Mouse (Mus musculus): ENCODE measurements around the gene 4921539E11Rik. TPM values are rescaled to one million over a fixed set of nuclear protein-coding genes. Genes with fewer than 3 reads are reported as not detected.
A peak's percentile ranks its signal among the peaks of the same experiment; 100 is the strongest.

4921539E11Rik gene
- polyA plus RNA-seq, 1 experiment from 2014 or later: not detected

DNA sequence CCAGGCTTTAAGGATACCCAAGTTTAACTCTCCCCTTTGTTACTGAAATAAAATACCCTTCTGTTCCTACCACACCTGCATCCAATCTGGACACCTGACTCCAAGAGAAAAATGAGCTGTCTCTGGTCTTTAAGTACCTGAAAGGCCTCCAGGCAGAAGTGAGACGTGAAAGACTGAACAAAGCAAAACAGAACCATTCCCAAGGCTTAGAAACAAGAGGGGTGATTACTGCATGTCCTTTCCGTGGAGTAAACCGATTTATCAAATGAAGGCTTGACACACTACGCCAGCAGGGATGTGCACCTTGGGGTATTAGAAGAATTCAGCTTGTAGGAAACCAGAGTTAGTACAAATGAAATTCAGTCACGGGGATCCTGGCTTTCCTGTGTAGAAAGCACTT lies 71.7 kb downstream of the 4921539E11Rik start:
- H3K27me3 ChIP-seq (ENCODE audit: control insufficient read depth, insufficient read depth, low read length): no peaks in the 10 kb centered on the region
- 72% methylated on average over 5 of the region's 5 CpGs for WGBS
- no peak overlapping the region for H3K4me2 ChIP-seq (ENCODE audit: low read depth, low read length, severe bottlenecking)
- H3K9ac ChIP-seq (ENCODE audit: low read length): no peak overlapping the region
- no peak for DNase-seq (ENCODE audit: low spot score)
- ATAC-seq (replicated peaks; ENCODE audit: low FRiP score): no peak
- H3K4me3 ChIP-seq (ENCODE audit: low read depth, low read length): no peak overlapping the region
- no peaks in the 10 kb centered on the region for H3K9me3 ChIP-seq (ENCODE audit: control insufficient read depth, low read length)
- 0 out of 2 replicates have a peak, but pooled peaks cover 2% of the 10 kb centered on the region for H3K4me1 ChIP-seq (replicated peaks; ENCODE audit: control insufficient read depth, insufficient read depth, low read length)
- H3K36me3 ChIP-seq (ENCODE audit: control insufficient read depth, insufficient read depth, low read length): no peaks in the 10 kb centered on the region
- no peak overlapping the region for H3K27ac ChIP-seq (ENCODE audit: low read depth, low read length)

DNA sequence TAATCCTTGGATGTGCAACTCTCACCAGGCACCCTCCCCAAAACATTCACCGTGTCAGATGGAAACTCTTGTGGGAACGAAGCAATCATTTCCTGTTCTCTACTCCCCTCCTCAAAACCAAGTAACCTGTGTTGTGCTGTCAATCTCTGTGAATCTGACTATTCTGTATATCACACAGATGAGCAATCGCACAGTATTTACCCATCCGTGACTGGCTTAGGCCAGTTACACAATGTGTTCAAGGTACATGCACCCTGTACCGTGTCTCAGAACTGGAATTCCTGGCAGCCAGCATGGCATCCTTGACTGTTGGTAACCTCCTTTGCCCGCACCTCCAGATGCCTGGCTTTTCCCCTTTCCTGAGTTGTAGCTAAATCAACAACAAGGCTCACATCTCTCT lies 74.6 kb downstream of the 4921539E11Rik start:
- H3K27me3 ChIP-seq (ENCODE audit: control insufficient read depth, insufficient read depth, low read length): no peaks in the 10 kb centered on the region
- no peak overlapping the region for H3K4me2 ChIP-seq (ENCODE audit: low read depth, low read length, severe bottlenecking)
- no peak overlapping the region for H3K27ac ChIP-seq (ENCODE audit: low read depth, low read length)
- DNase-seq (ENCODE audit: low spot score) (no peak), ATAC-seq (replicated peaks; ENCODE audit: low FRiP score) (no peak)
- no peak overlapping the region for H3K4me3 ChIP-seq (ENCODE audit: low read depth, low read length)
- H3K9ac ChIP-seq (ENCODE audit: low read length): no peak overlapping the region
- WGBS: 88% methylated on average over 6 of the region's 6 CpGs
- no peaks in the 10 kb centered on the region for H3K9me3 ChIP-seq (ENCODE audit: control insufficient read depth, low read length)
- H3K4me1 ChIP-seq (replicated peaks; ENCODE audit: control insufficient read depth, insufficient read depth, low read length): 0 out of 2 replicates have a peak, but pooled peaks cover 4% of the 10 kb centered on the region
- H3K36me3 ChIP-seq (ENCODE audit: control insufficient read depth, insufficient read depth, low read length): no peaks in the 10 kb centered on the region

- DNase-seq (ENCODE audit: low spot score) (peak; percentile 94), ATAC-seq (replicated peaks; ENCODE audit: low FRiP score) (peak; percentile 96)
- Histone ChIP-seq H3K36me3 (ENCODE audit: control insufficient read depth, insufficient read depth, low read length) (no peaks in the 10 kb centered on the region), H3K9ac (ENCODE audit: low read length) (peak within 1 kb of the TSS; percentile 96), H3K4me2 (ENCODE audit: low read depth, low read length, severe bottlenecking) (peak within 1 kb of the TSS; percentile 70), H3K27ac (ENCODE audit: low read depth, low read length) (peak within 1 kb of the TSS; percentile 90), H3K27me3 (ENCODE audit: control insufficient read depth, insufficient read depth, low read length) (no peaks in the 10 kb centered on the region), H3K4me3 (ENCODE audit: low read depth, low read length) (peak within 1 kb of the TSS; percentile 69), H3K9me3 (ENCODE audit: control insufficient read depth, low read length) (no peaks in the 10 kb centered on the region), H3K4me1 (replicated peaks; ENCODE audit: control insufficient read depth, insufficient read depth, low read length) (0 out of 2 replicates have a peak, but pooled peaks cover 2% of the 10 kb centered on the region)
- WGBS: 3% methylated on average over 37 of the region's 70 CpGs
These were observed 75.5 kb downstream of the 4921539E11Rik start, which contains the start of gene Slc35d1 for GRCm38 (mm10) chr4:103214925-103215820. Gene Slc35d1 (minus strand): TSS chr4:103215164.

DNA sequence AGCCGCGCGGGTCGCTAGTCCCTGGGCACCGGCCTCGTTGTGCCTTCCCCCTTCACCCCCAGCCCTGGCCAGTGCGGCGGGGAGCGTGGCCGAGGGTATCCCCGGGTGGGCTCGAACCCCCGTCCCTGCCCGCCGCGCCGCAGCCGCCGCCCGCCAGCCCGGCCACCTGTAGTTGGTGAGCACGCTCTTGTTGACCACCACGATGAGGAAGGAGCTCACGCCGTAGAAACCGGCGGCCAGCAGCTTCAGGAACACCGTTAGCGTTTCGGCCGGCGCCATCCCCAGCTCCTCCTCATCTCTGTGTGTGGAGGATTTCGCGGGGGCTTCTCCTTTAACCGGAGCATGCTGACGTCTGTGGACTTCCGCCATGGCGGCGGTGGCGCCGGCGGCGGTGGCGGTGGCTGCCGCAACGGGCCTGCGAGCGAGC lies 76.2 kb downstream of the 4921539E11Rik start:
- DNase-seq (ENCODE audit: low spot score) (peak; percentile 83), ATAC-seq (replicated peaks; ENCODE audit: low FRiP score) (peak; percentile 80)
- under 1% methylated on average over 41 of the region's 48 CpGs for WGBS
- H3K27me3 ChIP-seq (ENCODE audit: control insufficient read depth, insufficient read depth, low read length): no peaks in the 10 kb centered on the region
- H3K4me2 ChIP-seq (ENCODE audit: low read depth, low read length, severe bottlenecking): peak overlapping the region; percentile 70
- H3K27ac ChIP-seq (ENCODE audit: low read depth, low read length): peak overlapping the region; percentile 90
- no peaks in the 10 kb centered on the region for H3K36me3 ChIP-seq (ENCODE audit: control insufficient read depth, insufficient read depth, low read length)
- 0 out of 2 replicates have a peak, but pooled peaks cover 2% of the 10 kb centered on the region for H3K4me1 ChIP-seq (replicated peaks; ENCODE audit: control insufficient read depth, insufficient read depth, low read length)
- peak overlapping the region; percentile 69 for H3K4me3 ChIP-seq (ENCODE audit: low read depth, low read length)
- peak overlapping the region; percentile 96 for H3K9ac ChIP-seq (ENCODE audit: low read length)
- no peaks in the 10 kb centered on the region for H3K9me3 ChIP-seq (ENCODE audit: control insufficient read depth, low read length)

GRCm38 (mm10) chr4:103213859-103214497 lies 76.7 kb downstream of the 4921539E11Rik start:
- WGBS: 6% methylated on average over 30 of the region's 30 CpGs
- H3K27ac ChIP-seq (ENCODE audit: low read depth, low read length): peak overlapping the region; percentile 90
- no peaks in the 10 kb centered on the region for H3K9me3 ChIP-seq (ENCODE audit: control insufficient read depth, low read length)
- ATAC-seq (replicated peaks; ENCODE audit: low FRiP score): no peak
- peak overlapping the region; percentile 69 for H3K4me3 ChIP-seq (ENCODE audit: low read depth, low read length)
- no peaks in the 10 kb centered on the region; the same call in 1 of the 2 replicates for H3K36me3 ChIP-seq (ENCODE audit: control insufficient read depth, insufficient read depth, low read length)
- H3K4me2 ChIP-seq (ENCODE audit: low read depth, low read length, severe bottlenecking): peak overlapping the region; percentile 70
- no peaks in the 10 kb centered on the region for H3K27me3 ChIP-seq (ENCODE audit: control insufficient read depth, insufficient read depth, low read length)
- H3K4me1 ChIP-seq (replicated peaks; ENCODE audit: control insufficient read depth, insufficient read depth, low read length): 0 out of 2 replicates have a peak, but pooled peaks cover 2% of the 10 kb centered on the region
- no peak for DNase-seq (ENCODE audit: low spot score)
- peak overlapping the region; percentile 96 for H3K9ac ChIP-seq (ENCODE audit: low read length)

DNA sequence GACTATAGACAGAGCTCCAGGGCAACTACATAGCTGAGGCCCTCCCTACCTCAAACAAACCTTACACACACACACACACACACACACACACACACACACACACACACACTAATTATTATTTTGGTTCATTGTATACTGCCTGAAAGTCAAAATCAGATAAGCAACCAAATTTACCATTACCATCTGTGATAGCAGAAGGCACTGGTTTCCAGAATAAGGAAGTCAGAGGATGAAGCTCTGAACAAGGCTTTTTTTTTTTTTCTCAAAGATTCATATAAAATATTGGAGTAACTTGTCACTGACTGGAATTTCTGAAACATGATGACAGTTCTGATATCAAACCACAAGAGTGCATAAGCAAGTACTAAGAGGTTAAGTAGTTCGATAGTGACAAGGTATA lies 82.1 kb downstream of the 4921539E11Rik start:
- no peak overlapping the region for H3K27ac ChIP-seq (ENCODE audit: low read depth, low read length)
- DNase-seq (ENCODE audit: low spot score) (no peak), ATAC-seq (replicated peaks; ENCODE audit: low FRiP score) (no peak)
- H3K9ac ChIP-seq (ENCODE audit: low read length): no peak overlapping the region
- no peaks in the 10 kb centered on the region for H3K27me3 ChIP-seq (ENCODE audit: control insufficient read depth, insufficient read depth, low read length)
- no peaks in the 10 kb centered on the region for H3K9me3 ChIP-seq (ENCODE audit: control insufficient read depth, low read length)
- no peaks in the 10 kb centered on the region for H3K4me1 ChIP-seq (replicated peaks; ENCODE audit: control insufficient read depth, insufficient read depth, low read length)
- 83% methylated on average over 1 of the region's 1 CpGs for WGBS
- H3K4me3 ChIP-seq (ENCODE audit: low read depth, low read length): no peak overlapping the region
- no peak overlapping the region for H3K4me2 ChIP-seq (ENCODE audit: low read depth, low read length, severe bottlenecking)
- H3K36me3 ChIP-seq (ENCODE audit: control insufficient read depth, insufficient read depth, low read length): no peaks in the 10 kb centered on the region; the same call in 1 of the 2 replicates

GRCm38 (mm10) chr4:103203646-103204045 lies 87.0 kb downstream of the 4921539E11Rik start:
- H3K27me3 ChIP-seq (ENCODE audit: control insufficient read depth, insufficient read depth, low read length): no peaks in the 10 kb centered on the region
- H3K4me2 ChIP-seq (ENCODE audit: low read depth, low read length, severe bottlenecking): no peak overlapping the region
- no peak for DNase-seq (ENCODE audit: low spot score)
- ATAC-seq (replicated peaks; ENCODE audit: low FRiP score): no peak
- H3K4me1 ChIP-seq (replicated peaks; ENCODE audit: control insufficient read depth, insufficient read depth, low read length): no peaks in the 10 kb centered on the region
- no peak overlapping the region for H3K9ac ChIP-seq (ENCODE audit: low read length)
- H3K27ac ChIP-seq (ENCODE audit: low read depth, low read length): no peak overlapping the region
- H3K9me3 ChIP-seq (ENCODE audit: control insufficient read depth, low read length): no peaks in the 10 kb centered on the region
- H3K4me3 ChIP-seq (ENCODE audit: low read depth, low read length): no peak overlapping the region
- 86% methylated on average over 2 of the region's 2 CpGs for WGBS
- H3K36me3 ChIP-seq (ENCODE audit: control insufficient read depth, insufficient read depth, low read length): no peaks in the 10 kb centered on the region; the same call in 1 of the 2 replicates

- 91% methylated on average over 1 of the region's 1 CpGs for WGBS
- DNase-seq (ENCODE audit: low spot score) (no peak), ATAC-seq (replicated peaks; ENCODE audit: low FRiP score) (no peak)
- no peaks in the 10 kb centered on the region for H3K27me3 ChIP-seq (ENCODE audit: control insufficient read depth, insufficient read depth, low read length)
- no peaks in the 10 kb centered on the region for H3K4me1 ChIP-seq (replicated peaks; ENCODE audit: control insufficient read depth, insufficient read depth, low read length)
- H3K27ac ChIP-seq (ENCODE audit: low read depth, low read length): no peak overlapping the region
- H3K9ac ChIP-seq (ENCODE audit: low read length): no peak overlapping the region
- H3K4me3 ChIP-seq (ENCODE audit: low read depth, low read length): no peak overlapping the region
- H3K36me3 ChIP-seq (ENCODE audit: control insufficient read depth, insufficient read depth, low read length): no peaks in the 10 kb centered on the region
- no peak overlapping the region for H3K4me2 ChIP-seq (ENCODE audit: low read depth, low read length, severe bottlenecking)
- H3K9me3 ChIP-seq (ENCODE audit: control insufficient read depth, low read length): no peaks in the 10 kb centered on the region
These were observed 90.6 kb downstream of the 4921539E11Rik start for GRCm38 (mm10) chr4:103200046-103200445.
